Mouse (Mus musculus): ENCODE results near the gene Tmem200c. TPM values are rescaled to one million over a fixed set of nuclear protein-coding genes. Genes with fewer than 3 reads are reported as not detected.

Gene Tmem200c
- 1 to 10 TPM; 6.8 to 7.9 TPM for total RNA-seq (2021)
- long read RNA-seq, experiment 1, partial matches to known transcripts, result 0 of 1 reads
- long read RNA-seq, experiment 1, other reads (novel, unspliced or antisense), result 0 of 1 reads
- long read RNA-seq, experiment 2, result 0 reads

DNA sequence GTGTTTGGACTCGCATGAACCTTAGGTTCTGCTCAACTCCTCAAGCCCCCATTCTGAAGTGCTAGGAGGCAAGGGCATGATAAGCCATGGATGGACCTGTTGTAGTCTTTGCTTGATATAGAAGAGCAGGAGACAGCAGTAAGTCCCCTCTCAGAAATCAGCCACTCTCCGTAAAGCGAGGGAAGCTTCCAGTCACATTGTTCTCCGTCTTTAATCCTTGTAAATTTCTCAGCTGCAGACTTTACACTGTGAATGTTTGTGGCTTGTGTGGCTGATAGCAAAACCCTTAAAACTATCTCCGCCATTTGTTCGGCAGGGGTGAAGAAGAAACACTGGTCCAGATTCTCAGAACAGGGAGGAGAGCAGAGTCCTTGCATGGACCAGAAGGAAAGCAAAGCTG is at the start of gene Tmem200c:
Gene Tmem200c, plus strand, starts transcription at position 301 of the 400 bp plus-strand sequence.
- Histone ChIP-seq H3K4me3 (no peak within 1 kb of the TSS), H3K27ac (no peak within 1 kb of the TSS)
- no peak for TF ChIP-seq CTCF (conservative IDR thresholded peaks at IDR 0.05)
- no peak for DNase-seq (ENCODE audit: low spot score in 2 of 2)

- no peak for DNase-seq (ENCODE audit: low spot score in 2 of 2)
- H3K27ac ChIP-seq, result no peak overlapping the region
- TF ChIP-seq CTCF (conservative IDR thresholded peaks at IDR 0.05), result no peak
- no peak overlapping the region for H3K4me3 ChIP-seq
Observed at GRCm38 (mm10) chr17:68793741-68794140, 32.7 kb upstream of the Tmem200c start.

DNA sequence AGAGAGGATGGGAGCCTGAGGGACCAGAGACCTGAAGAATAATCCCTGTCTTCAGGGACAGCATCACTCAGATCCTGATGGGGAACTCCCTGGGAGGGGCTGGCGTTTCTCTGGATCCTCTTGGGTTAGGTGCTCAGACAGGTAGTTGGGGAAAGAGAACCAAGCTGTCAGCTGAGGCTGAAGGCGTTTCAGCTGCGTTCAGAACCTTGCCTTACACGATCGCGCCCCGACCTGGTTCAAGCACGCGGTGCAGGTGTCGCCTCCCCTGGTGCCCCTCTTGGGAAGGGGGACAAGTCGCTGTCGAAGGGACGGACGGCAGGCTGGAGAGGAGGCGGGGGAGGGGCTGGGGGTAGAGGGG is 10.2 kb downstream of the Tmem200c start:
- H3K4me3 ChIP-seq, result peak overlapping the region; percentile 78
- no peak for TF ChIP-seq CTCF (conservative IDR thresholded peaks at IDR 0.05)
- H3K27ac ChIP-seq, result no peak overlapping the region; the same call in 1 of the 2 replicates
- DNase-seq (ENCODE audit: low spot score in 2 of 2), result no peak

DNA sequence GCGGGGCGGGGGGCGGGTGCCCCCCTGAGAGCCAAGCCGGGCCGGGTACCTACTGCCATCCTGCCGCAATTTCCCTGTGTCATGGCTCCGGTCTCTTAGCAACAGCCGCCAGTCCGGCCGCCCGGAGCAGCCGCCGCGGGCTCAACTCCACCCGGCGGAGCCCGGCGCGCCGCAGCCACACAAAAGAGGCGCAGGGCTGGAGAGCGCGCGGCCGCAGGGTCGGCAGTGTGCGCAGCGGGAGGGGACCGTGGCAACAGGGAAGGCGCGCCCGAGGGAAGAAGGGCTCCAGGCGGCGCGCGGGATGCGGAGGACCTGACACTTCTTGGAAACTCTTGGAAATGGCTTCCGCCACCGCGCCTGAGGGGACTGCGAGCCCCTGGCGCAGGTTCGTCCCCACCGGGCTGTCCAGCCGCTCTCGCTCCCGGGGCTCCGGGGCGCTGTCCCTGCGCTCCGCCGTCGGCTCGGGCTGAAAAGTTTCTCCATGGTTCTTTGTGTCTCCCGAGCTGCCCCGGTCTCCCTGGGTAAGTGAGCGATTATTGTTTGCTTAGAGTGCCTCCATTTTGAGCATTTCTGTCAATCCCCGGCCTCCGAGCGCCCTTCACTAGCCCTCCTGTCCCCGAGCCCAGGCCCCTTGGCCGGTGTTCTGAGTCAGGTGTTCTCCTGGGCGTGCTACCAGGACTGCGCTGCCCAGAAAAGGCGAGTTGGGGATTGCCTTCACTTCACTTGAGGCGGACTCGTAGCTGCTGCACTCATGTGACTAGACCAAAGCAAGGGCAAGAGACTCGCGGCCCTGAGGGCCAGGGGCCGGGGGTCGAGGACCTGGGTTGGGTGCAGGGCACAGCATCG is 10.8 kb downstream of the Tmem200c start:
- TF ChIP-seq CTCF (conservative IDR thresholded peaks at IDR 0.05), result no peak
- H3K27ac ChIP-seq, result peak overlapping the region; percentile 90

GRCm38 (mm10) chr17:68837859-68838194 is 11.4 kb downstream of the Tmem200c start:
- Histone ChIP-seq H3K4me3 (peak overlapping the region; percentile 78), H3K27ac (peak overlapping the region; percentile 90)
- TF ChIP-seq CTCF (conservative IDR thresholded peaks at IDR 0.05), result no peak
- DNase-seq (ENCODE audit: low spot score in 2 of 2), result no peak

More for the DNA sequence above, 10.8 kb downstream of the Tmem200c start:
- peak; percentile 45 for DNase-seq (ENCODE audit: low spot score in 2 of 2)
- peak overlapping the region; percentile 78 for H3K4me3 ChIP-seq

DNA sequence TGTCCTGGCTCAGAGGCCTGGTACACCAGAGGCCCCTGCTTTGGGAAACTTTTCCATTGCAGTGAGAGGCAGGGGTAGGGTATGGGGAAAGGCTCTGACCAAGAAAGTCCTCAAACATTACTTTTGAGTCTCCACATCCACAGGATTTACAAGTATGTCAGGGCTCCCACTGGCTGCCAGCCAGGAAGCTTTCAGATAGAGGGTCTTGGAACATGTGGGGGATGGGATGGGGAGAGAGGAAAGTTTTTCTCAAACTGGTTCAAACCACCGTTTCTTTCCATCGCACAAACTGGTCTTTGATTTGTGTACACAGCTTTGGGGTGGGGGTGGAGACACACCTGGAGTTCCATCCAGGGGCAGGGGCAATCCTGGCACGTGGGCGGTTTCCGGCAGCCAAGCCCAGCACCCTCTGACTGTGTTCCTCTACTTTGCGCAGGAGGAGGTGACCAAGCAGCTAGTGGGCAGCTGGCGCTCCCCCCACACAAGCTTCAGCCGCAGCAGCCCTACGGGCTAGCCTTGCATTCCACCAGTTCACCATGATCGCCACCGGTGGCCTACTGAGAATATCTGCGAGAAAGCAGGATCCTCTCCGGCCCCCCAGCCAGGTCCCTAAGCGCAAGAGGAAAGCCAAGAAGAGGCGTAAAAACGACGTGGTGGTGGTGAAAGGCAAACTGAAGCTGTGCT is 13.6 kb downstream of the Tmem200c start:
- no peak for DNase-seq (ENCODE audit: low spot score in 2 of 2)
- peak overlapping the region; percentile 32; the same call in 1 of the 2 replicates for H3K27ac ChIP-seq
- TF ChIP-seq CTCF (conservative IDR thresholded peaks at IDR 0.05), result no peak
- H3K4me3 ChIP-seq, result no peak overlapping the region

DNA sequence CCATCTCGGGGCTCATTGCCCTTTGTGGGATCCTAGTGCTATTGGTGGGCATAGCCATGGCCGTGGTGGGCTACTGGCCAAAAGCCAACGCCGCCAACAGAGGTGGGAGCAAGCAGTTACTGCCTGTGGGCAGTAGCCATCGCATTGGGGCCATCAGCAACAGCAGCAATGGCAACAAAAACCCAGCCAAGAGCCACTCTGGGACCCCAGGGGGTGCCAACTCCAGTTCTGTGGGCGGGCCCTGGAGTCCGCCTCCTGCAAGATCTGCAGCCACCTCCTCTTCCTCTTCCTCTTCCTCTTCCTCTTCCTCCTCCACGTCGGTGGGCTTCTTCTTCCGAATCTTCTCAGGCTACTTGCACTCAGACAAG is 14.1 kb downstream of the Tmem200c start:
- DNase-seq (ENCODE audit: low spot score in 2 of 2), result no peak
- peak overlapping the region; percentile 61; the same call in 1 of the 2 replicates for H3K4me3 ChIP-seq
- peak overlapping the region; percentile 5; the same call in 1 of the 2 replicates for H3K27ac ChIP-seq
- no peak for TF ChIP-seq CTCF (conservative IDR thresholded peaks at IDR 0.05)

- peak overlapping the region; percentile 61 for H3K4me3 ChIP-seq
- peak; percentile 83 for TF ChIP-seq CTCF (conservative IDR thresholded peaks at IDR 0.05)
- H3K27ac ChIP-seq, result peak overlapping the region; percentile 71
- DNase-seq (ENCODE audit: low spot score in 2 of 2), result peak; percentile 21 to 59
Observed at GRCm38 (mm10) chr17:68841097-68841891, 14.9 kb downstream of the Tmem200c start.

- TF ChIP-seq CTCF (conservative IDR thresholded peaks at IDR 0.05), result no peak; the same call in none of the 2 replicates
- no peak for DNase-seq (ENCODE audit: low spot score in 2 of 2)
- Histone ChIP-seq H3K27ac (peak overlapping the region; percentile 71; the same call in 1 of the 2 replicates), H3K4me3 (peak overlapping the region; percentile 61)
Observed at GRCm38 (mm10) chr17:68841892-68842252, 15.4 kb downstream of the Tmem200c start.

- no peak overlapping the region for H3K27ac ChIP-seq
Observed at GRCm38 (mm10) chr17:68845931-68846330, 19.5 kb downstream of the Tmem200c start.

GRCm38 (mm10) chr17:68848739-68849138 is 22.3 kb downstream of the Tmem200c start:
- DNase-seq (ENCODE audit: low spot score in 2 of 2), result no peak
- H3K27ac ChIP-seq, result no peak overlapping the region
- TF ChIP-seq CTCF (conservative IDR thresholded peaks at IDR 0.05), result peak; percentile 29
- H3K4me3 ChIP-seq, result no peak overlapping the region

More at GRCm38 (mm10) chr17:68845931-68846330, 19.5 kb downstream of the Tmem200c start:
- DNase-seq (ENCODE audit: low spot score in 2 of 2), result peak; percentile 8 to 21
- no peak overlapping the region for H3K4me3 ChIP-seq
- no peak for TF ChIP-seq CTCF (conservative IDR thresholded peaks at IDR 0.05)

DNA sequence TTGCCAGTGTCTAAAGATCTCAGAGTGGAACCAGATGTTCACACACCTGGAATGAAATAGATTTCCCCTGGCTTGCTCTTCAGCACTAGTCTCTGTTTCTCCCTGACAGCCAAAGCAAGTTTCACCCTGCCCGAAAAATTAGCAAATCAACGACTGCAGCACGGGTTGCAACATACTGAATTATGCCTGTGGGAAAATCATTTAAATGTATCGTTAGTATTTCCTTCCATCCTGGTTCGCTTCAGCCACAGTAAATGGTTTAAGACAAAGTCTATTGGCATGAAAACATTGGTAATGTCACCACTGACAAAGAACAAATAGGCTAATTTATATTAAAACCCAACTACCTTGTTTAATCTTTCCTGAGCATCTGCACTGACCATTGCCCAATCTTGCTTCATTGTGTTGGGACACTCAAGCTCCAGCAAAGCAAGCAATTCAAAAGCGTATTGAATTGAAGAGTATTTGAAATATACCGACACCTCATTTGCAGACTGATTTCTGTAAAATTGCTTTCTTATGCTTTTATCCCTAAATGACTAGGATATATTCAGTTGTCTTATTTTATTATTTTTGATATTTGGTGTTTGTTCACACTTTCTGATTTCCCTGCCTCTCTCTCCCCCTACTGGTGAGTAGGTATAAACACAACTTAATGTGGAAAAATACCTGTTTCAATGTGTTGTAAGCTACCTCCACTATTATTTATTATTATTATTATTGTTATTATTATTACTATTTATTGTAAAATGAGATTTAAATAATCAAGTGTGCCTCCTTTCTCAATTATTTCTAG is 25.9 kb downstream of the Tmem200c start:
- DNase-seq (ENCODE audit: low spot score in 2 of 2), result no peak
- H3K27ac ChIP-seq, result no peak overlapping the region
- peak; percentile 91 for TF ChIP-seq CTCF (conservative IDR thresholded peaks at IDR 0.05)
- H3K4me3 ChIP-seq, result no peak overlapping the region
